ENCODE assay signal across 18 mouse cellular contexts in the genomic region with DNA sequence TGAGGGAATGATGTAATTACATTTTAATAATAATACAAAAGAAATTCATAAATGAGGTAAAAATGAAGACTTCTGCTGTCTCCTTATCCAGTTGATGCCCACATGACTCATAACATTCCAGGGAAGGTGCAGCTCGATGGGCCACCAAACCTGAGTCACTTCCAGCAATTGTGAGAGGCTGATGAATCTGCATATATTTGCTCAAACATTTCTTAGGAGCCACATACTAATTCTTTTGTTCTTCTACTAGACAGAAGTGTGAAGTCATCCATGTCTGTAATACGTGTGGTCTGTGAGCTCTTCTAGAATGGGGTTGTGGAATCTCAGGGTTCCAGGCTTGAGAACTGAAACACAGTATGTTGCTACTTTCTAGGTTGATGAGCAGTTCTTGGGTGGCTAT.
"Had no signal": no experiment of that assay in that cellular context is flagged by ENCODE, and none has a peak within 500 bp of the region (broad histone marks: within the 10 kb centered on the region; RNA-seq: fewer than 3 reads in every experiment).

No protein-coding gene starts in this region.

- H3K27ac ChIP-seq: lung, embryonic 15.5 days; macrophage; midbrain, embryonic 13.5 days; midbrain, embryonic 15.5 days; neural tube, embryonic 12.5 days had no signal

- H3K4me1 ChIP-seq: lung, embryonic 15.5 days; midbrain, embryonic 15.5 days; neural tube, embryonic 12.5 days had no signal

- DNase-seq: liver, postnatal 0 days; lung, adult 2 months; lung, postnatal 14 days; lung, postnatal 36 days; retina, postnatal 1 day; right cerebral cortex, adult 18-20 months; right cerebral cortex, postnatal 25 days; right cerebral cortex, postnatal 4 days; spleen, adult 18-20 months; thymus, adult 18-20 months; thymus, postnatal 14 days; thymus, postnatal 36 days had no signal

- H3K4me3 ChIP-seq: lung, embryonic 15.5 days; megakaryocyte, embryonic 14.5 days; midbrain, embryonic 13.5 days; midbrain, embryonic 15.5 days; neural tube, embryonic 12.5 days had no signal

- H3K27me3 ChIP-seq: lung, embryonic 15.5 days; megakaryocyte, embryonic 14.5 days; neural tube, embryonic 12.5 days had no signal

- H3K36me3 ChIP-seq: lung, embryonic 15.5 days; midbrain, embryonic 13.5 days; midbrain, embryonic 15.5 days; neural tube, embryonic 12.5 days had no signal

- H3K9me3 ChIP-seq: lung, embryonic 15.5 days; megakaryocyte, embryonic 14.5 days; midbrain, embryonic 13.5 days; midbrain, embryonic 15.5 days; neural tube, embryonic 12.5 days had no signal
